Mouse (Mus musculus) limb, embryonic 15.5 days (tissue): Measurements from ENCODE around the gene Mgat4d. TPM values are rescaled to one million over a fixed set of nuclear protein-coding genes. Genes with fewer than 3 reads are reported as not detected.

ENCODE experiments used
- ATAC-seq: fragments of 200-750 bp; cut with Nextera tagmentation; 2 replicates; pipeline ENCODE4 v1.8.0; 2017; ENCODE audit warnings: low read depth, moderate TSS enrichment; ENCODE audit not compliant: insufficient number of reproducible peaks, low FRiP score, low TSS enrichment
- H3K27ac ChIP-seq: fragments of 300-500 bp; sonication (generic); 2 replicates; pipeline ENCODE4 v1.5.1; 2015; ENCODE audit warnings: moderate library complexity, mild to moderate bottlenecking, inconsistent platforms
- H3K27me3 ChIP-seq: fragments of 300-500 bp; sonication (generic); 2 replicates; pipeline ENCODE4 v1.6.1; 2015; ENCODE audit warnings: inconsistent platforms
- H3K36me3 ChIP-seq: fragments of 300-500 bp; sonication (generic); 2 replicates; pipeline ENCODE4 v1.6.1; 2015; ENCODE audit warnings: inconsistent platforms
- H3K4me1 ChIP-seq: fragments of 300-500 bp; sonication (generic); 2 replicates; pipeline ENCODE4 v1.6.1; 2015; ENCODE audit warnings: inconsistent platforms
- H3K4me2 ChIP-seq: fragments of 300-500 bp; sonication (generic); 2 replicates; pipeline ENCODE4 v1.6.1; 2015; ENCODE audit warnings: mild to moderate bottlenecking, inconsistent platforms
- H3K4me3 ChIP-seq: fragments of 300-500 bp; sonication (generic); 2 replicates; pipeline ENCODE4 v1.5.1; 2015; ENCODE audit warnings: mild to moderate bottlenecking, inconsistent platforms
- H3K9ac ChIP-seq: fragments of 300-500 bp; sonication (generic); 2 replicates; pipeline ENCODE4 v1.6.1; 2015; ENCODE audit warnings: inconsistent platforms
- H3K9me3 ChIP-seq: fragments of 300-500 bp; sonication (generic); 2 replicates; pipeline ENCODE4 v1.6.1; 2016; ENCODE audit warnings: inconsistent platforms
- WGBS: fragments of 180-500 bp; shearing (Covaris S2); methylation state at CpG from one replicate; pipeline ENCODE4 v1.1.7; 2015; 5-methylcytosine and 5-hydroxymethylcytosine counted together
- polyA plus RNA-seq: library from polyadenylated mRNA; unstranded; fragments of >200 nt; fragmentation: Nextera tagmentation; extraction: Ambion mirVana; gene quantifications from 2 replicates; pipeline ENCODE4 v1.2.1, GENCODE M21; 2015

Gene Mgat4d
- polyA plus RNA-seq, 1 experiment from 2014 or later = not detected

GRCm38 (mm10) chr8:83394325-83394724 is 46.1 kb downstream of the Mgat4d start:
- H3K4me2 ChIP-seq = no peak overlapping the region
- no peak overlapping the region for H3K27ac ChIP-seq
- no peak overlapping the region for H3K9ac ChIP-seq
- no peak for ATAC-seq
- H3K4me3 ChIP-seq = no peak overlapping the region
- H3K9me3 ChIP-seq = no peaks in the 10 kb centered on the region
- H3K27me3 ChIP-seq = peaks cover 12% of the 10 kb centered on the region
- peaks cover 8% of the 10 kb centered on the region for H3K4me1 ChIP-seq
- 75% methylated on average over 5 of the region's 5 CpGs for WGBS
- no peaks in the 10 kb centered on the region for H3K36me3 ChIP-seq

- Histone ChIP-seq H3K36me3 (no peaks in the 10 kb centered on the region), H3K27me3 (no peaks in the 10 kb centered on the region), H3K9me3 (no peaks in the 10 kb centered on the region), H3K9ac (no peak overlapping the region), H3K27ac (no peak overlapping the region), H3K4me3 (no peak overlapping the region), H3K4me2 (no peak overlapping the region), H3K4me1 (no peaks in the 10 kb centered on the region)
- no peak for ATAC-seq
- 87% methylated on average over 6 of the region's 6 CpGs for WGBS
Observed at GRCm38 (mm10) chr8:83396680-83397079, 48.4 kb downstream of the Mgat4d start.

- H3K4me1 ChIP-seq = no peaks in the 10 kb centered on the region
- no peaks in the 10 kb centered on the region for H3K27me3 ChIP-seq
- H3K4me2 ChIP-seq = no peak overlapping the region
- H3K27ac ChIP-seq = no peak overlapping the region
- no peak overlapping the region for H3K4me3 ChIP-seq
- H3K9ac ChIP-seq = no peak overlapping the region
- no peak for ATAC-seq
- H3K36me3 ChIP-seq = no peaks in the 10 kb centered on the region
- 73% methylated on average over 4 of the region's 4 CpGs for WGBS
- H3K9me3 ChIP-seq = no peaks in the 10 kb centered on the region
Observed at GRCm38 (mm10) chr8:83397726-83398125, 49.5 kb downstream of the Mgat4d start.

GRCm38 (mm10) chr8:83405548-83405947 is 57.3 kb downstream of the Mgat4d start:
- Histone ChIP-seq H3K9ac (no peak overlapping the region), H3K27ac (no peak overlapping the region), H3K9me3 (no peaks in the 10 kb centered on the region), H3K36me3 (no peaks in the 10 kb centered on the region), H3K4me3 (no peak overlapping the region), H3K4me2 (no peak overlapping the region), H3K4me1 (no peaks in the 10 kb centered on the region), H3K27me3 (no peaks in the 10 kb centered on the region)
- 63% methylated on average over 10 of the region's 10 CpGs for WGBS
- ATAC-seq = no peak

- ATAC-seq = no peak
- Histone ChIP-seq H3K36me3 (no peaks in the 10 kb centered on the region), H3K9ac (no peak overlapping the region), H3K27ac (no peak overlapping the region), H3K4me1 (no peaks in the 10 kb centered on the region), H3K27me3 (no peaks in the 10 kb centered on the region), H3K9me3 (no peaks in the 10 kb centered on the region), H3K4me3 (no peak overlapping the region), H3K4me2 (no peak overlapping the region)
- 41% methylated on average over 6 of the region's 6 CpGs for WGBS
Observed at GRCm38 (mm10) chr8:83406836-83407235, 58.6 kb downstream of the Mgat4d start.

GRCm38 (mm10) chr8:83408496-83408895 is 60.2 kb downstream of the Mgat4d start:
- WGBS = 78% methylated on average over 7 of the region's 7 CpGs
- ATAC-seq = no peak
- H3K9me3 ChIP-seq = no peaks in the 10 kb centered on the region

GRCm38 (mm10) chr8:83416878-83417277 is 68.6 kb downstream of the Mgat4d start:
- H3K36me3 ChIP-seq = no peaks in the 10 kb centered on the region
- H3K4me1 ChIP-seq = no peaks in the 10 kb centered on the region
- 93% methylated on average over 15 of the region's 15 CpGs for WGBS
- no peaks in the 10 kb centered on the region for H3K27me3 ChIP-seq
- no peak overlapping the region for H3K27ac ChIP-seq
- no peak overlapping the region for H3K4me2 ChIP-seq
- no peak for ATAC-seq
- no peak overlapping the region for H3K9ac ChIP-seq
- H3K9me3 ChIP-seq = no peaks in the 10 kb centered on the region
- H3K4me3 ChIP-seq = no peak overlapping the region

More at GRCm38 (mm10) chr8:83408496-83408895, 60.2 kb downstream of the Mgat4d start:
- Histone ChIP-seq H3K9ac (no peak overlapping the region), H3K4me1 (no peaks in the 10 kb centered on the region), H3K4me2 (no peak overlapping the region), H3K4me3 (no peak overlapping the region), H3K36me3 (no peaks in the 10 kb centered on the region), H3K27ac (no peak overlapping the region), H3K27me3 (no peaks in the 10 kb centered on the region)

GRCm38 (mm10) chr8:83417970-83418369 is 69.7 kb downstream of the Mgat4d start:
- Histone ChIP-seq H3K4me3 (no peak overlapping the region), H3K4me1 (no peaks in the 10 kb centered on the region), H3K9ac (no peak overlapping the region), H3K36me3 (no peaks in the 10 kb centered on the region), H3K9me3 (no peaks in the 10 kb centered on the region), H3K27ac (no peak overlapping the region), H3K27me3 (no peaks in the 10 kb centered on the region), H3K4me2 (no peak overlapping the region)
- no peak for ATAC-seq
- WGBS = 82% methylated on average over 6 of the region's 6 CpGs

GRCm38 (mm10) chr8:83418805-83419516 is 70.7 kb downstream of the Mgat4d start:
- 88% methylated on average over 11 of the region's 11 CpGs for WGBS

GRCm38 (mm10) chr8:83421354-83421753 is 73.1 kb downstream of the Mgat4d start:
- Histone ChIP-seq H3K36me3 (no peaks in the 10 kb centered on the region), H3K4me3 (no peak overlapping the region), H3K4me1 (no peaks in the 10 kb centered on the region), H3K9me3 (no peaks in the 10 kb centered on the region), H3K9ac (no peak overlapping the region), H3K27me3 (no peaks in the 10 kb centered on the region), H3K4me2 (no peak overlapping the region), H3K27ac (no peak overlapping the region)
- no peak for ATAC-seq
- WGBS = 100% methylated on average over 1 of the region's 1 CpGs

More at GRCm38 (mm10) chr8:83418805-83419516, 70.7 kb downstream of the Mgat4d start:
- no peak overlapping the region for H3K9ac ChIP-seq
- no peaks in the 10 kb centered on the region for H3K9me3 ChIP-seq
- H3K27ac ChIP-seq = no peak overlapping the region
- no peak overlapping the region for H3K4me3 ChIP-seq
- H3K27me3 ChIP-seq = no peaks in the 10 kb centered on the region
- ATAC-seq = no peak
- H3K4me1 ChIP-seq = no peaks in the 10 kb centered on the region
- H3K4me2 ChIP-seq = no peak overlapping the region
- H3K36me3 ChIP-seq = no peaks in the 10 kb centered on the region

GRCm38 (mm10) chr8:83423032-83423825 is 75.0 kb downstream of the Mgat4d start:
- no peaks in the 10 kb centered on the region for H3K9me3 ChIP-seq
- H3K27me3 ChIP-seq = no peaks in the 10 kb centered on the region
- H3K4me1 ChIP-seq = no peaks in the 10 kb centered on the region
- no peaks in the 10 kb centered on the region for H3K36me3 ChIP-seq
- no peak overlapping the region for H3K4me3 ChIP-seq
- no peak overlapping the region for H3K27ac ChIP-seq
- H3K4me2 ChIP-seq = no peak overlapping the region
- no peak for ATAC-seq
- no peak overlapping the region for H3K9ac ChIP-seq
- WGBS = 63% methylated on average over 13 of the region's 13 CpGs

GRCm38 (mm10) chr8:83425202-83425601 is 76.9 kb downstream of the Mgat4d start:
- H3K27me3 ChIP-seq = no peaks in the 10 kb centered on the region
- H3K4me1 ChIP-seq = no peaks in the 10 kb centered on the region
- WGBS = 85% methylated on average over 6 of the region's 6 CpGs
- no peak for ATAC-seq
- H3K9ac ChIP-seq = no peak overlapping the region
- H3K4me2 ChIP-seq = no peak overlapping the region
- no peaks in the 10 kb centered on the region for H3K9me3 ChIP-seq
- H3K4me3 ChIP-seq = no peak overlapping the region
- no peaks in the 10 kb centered on the region for H3K36me3 ChIP-seq
- H3K27ac ChIP-seq = no peak overlapping the region
